Mouse (Mus musculus) frontal cortex, adult 2 months (tissue): ENCODE results near the gene Tec. TPM values are rescaled to one million over a fixed set of nuclear protein-coding genes. Genes with fewer than 3 reads are reported as not detected.

Experiments used
- DNase-seq, 2 experiments: peaks; one replicate each; pipeline ENCODE4 v3.0.0; 2022; ENCODE audit warnings: low spot score in 1 of 2; ENCODE audit errors: extremely low spot score in 1 of 2
- polyA plus RNA-seq: library from polyadenylated mRNA; depleted of rRNA; stranded (reverse); fragments of >200 nt; gene quantifications from 2 replicates; pipeline ENCODE4 v1.2.3, GENCODE M21; 2012

Tec gene
- polyA plus RNA-seq, 1 experiment: 3.2 TPM

DNA sequence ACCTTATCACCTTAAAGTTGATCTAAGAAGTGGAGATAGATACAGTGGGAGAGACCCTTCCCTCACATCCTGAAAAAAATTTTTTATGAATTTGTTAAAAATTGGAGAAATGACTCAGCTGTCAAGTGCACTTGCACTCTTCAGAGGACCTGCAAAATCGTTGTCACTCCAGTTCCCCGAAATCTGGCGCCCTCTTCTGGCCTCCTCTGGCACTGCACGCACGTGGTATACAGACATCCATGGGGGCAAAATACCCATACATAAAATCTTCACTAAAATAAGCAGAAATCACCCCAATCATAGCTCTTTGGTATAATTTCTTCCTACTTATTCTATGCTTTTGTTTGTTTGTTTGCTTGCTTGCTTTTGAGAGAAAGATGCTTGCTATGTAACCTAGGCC, 25.7 kb upstream of the Tec start:
- DNase-seq: no peak

- peak; percentile 21 to 71 for DNase-seq
Measured at GRCm38 (mm10) chr5:72891534-72891933, 23.3 kb upstream of the Tec start.

DNA sequence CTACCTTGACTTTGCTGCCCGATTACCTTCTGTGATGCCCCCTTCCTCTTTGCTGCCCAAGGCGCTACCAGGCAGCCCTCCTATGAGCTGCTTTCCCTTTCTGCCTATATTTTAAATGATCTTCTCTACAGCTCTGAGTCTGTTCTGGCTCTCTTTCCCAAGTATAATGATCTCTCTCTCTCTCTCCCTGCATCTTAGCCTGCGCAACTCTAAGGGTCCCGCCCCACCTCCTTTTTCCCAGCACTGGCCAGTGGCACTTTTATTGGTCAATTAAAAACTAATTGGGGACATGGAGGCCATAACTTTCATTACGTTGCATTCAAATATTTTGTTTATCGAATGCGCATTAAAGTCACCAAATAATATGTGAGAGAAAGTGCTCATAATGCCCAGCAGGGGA, 20.0 kb upstream of the Tec start:
- no peak for DNase-seq

DNA sequence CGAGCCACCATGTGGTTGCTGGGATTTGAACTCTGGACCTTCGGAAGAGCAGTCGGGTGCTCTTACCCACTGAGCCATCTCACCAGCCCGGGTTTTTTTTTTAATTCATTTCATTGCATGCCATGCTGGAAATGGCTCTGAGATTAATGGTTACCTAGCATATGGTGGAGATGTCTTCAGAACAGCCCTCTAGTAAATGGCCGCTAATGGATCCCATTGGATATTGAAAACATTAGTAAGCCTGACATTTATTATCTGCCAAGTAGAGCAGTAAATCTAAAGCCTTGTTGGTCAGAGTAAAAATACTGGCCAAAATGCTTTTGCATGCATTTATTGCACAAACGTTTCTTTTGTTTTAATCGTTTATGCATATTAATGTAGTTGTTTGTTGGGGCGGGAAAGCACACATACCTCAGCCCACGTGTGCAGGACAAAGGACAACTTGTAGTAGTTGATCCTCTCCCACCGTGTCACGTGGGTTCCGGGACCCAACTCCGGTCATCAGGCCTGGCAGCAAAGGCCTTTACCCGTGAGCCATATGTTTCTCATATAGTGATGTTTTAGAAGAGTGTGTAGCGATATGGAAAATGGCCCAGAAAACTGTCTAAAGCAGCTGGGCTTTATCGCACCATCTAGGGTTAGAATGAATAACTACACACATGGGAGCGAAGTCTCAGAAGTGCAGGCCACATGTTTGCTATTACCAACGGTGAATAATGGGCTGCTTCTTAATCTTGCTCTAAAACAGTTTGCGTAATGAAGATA, 18.4 kb upstream of the Tec start:
- no peak for DNase-seq

GRCm38 (mm10) chr5:72883706-72884105, 15.4 kb upstream of the Tec start:
- DNase-seq: no peak

DNA sequence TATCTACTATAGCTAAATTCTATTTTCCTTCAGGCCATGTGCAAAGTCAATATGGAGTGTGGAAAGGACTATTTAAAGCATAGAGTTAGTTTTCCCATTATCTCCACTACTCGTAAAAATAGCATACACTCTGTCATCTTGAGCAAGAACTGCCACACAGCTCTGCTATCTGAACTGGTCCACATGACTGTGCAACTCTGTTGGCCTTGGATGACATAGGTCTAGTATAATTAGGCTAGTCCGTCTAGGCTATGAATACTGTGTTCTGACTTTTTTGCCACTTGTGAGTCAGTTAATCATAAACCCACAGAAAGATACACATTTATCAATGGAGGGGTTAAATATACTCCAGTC, 14.1 kb upstream of the Tec start:
- DNase-seq: peak; percentile 28 to 35

GRCm38 (mm10) chr5:72881748-72882411, 13.6 kb upstream of the Tec start:
- peak in 1 of 2 experiments; percentile 25 for DNase-seq

DNA sequence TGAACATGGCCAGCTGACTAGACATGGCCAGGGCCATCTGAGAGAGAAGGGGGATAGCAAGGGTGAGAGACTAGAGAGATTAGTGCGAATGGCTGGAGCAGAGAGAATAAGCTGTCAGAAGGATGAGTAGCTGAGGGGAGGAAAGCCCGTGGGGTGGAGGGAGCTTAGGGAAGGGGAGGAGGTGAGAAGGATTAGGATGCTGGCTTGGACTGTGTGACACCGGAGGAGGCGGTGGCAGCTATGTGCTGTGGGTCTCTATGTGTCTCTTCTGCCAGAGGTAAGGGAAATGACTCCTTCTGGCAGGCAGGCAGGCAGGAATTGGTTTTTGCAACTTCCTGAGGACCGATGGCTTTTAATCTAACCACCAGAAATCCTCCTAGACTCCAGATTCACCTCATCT, 11.5 kb upstream of the Tec start:
- no peak for DNase-seq

DNA sequence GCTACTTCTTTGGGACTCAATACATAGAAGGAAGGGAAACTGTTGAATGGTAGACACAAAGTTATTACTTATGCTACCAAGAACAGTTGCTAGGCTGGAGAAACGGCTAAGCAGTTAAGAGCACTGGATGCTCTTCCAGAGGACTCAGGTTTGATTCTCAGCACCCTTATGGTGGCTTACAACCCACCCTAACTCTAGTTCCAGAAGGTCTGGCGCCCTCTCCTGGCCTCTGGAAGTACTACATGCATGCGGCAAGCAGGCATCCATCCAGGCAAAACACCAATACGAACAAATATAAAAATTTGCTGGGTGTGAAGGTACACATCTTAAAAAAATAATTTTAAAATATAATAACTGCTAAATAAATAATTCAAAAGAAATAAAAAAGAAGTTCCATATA, 2.8 kb upstream of the Tec start:
- no peak for DNase-seq

DNA sequence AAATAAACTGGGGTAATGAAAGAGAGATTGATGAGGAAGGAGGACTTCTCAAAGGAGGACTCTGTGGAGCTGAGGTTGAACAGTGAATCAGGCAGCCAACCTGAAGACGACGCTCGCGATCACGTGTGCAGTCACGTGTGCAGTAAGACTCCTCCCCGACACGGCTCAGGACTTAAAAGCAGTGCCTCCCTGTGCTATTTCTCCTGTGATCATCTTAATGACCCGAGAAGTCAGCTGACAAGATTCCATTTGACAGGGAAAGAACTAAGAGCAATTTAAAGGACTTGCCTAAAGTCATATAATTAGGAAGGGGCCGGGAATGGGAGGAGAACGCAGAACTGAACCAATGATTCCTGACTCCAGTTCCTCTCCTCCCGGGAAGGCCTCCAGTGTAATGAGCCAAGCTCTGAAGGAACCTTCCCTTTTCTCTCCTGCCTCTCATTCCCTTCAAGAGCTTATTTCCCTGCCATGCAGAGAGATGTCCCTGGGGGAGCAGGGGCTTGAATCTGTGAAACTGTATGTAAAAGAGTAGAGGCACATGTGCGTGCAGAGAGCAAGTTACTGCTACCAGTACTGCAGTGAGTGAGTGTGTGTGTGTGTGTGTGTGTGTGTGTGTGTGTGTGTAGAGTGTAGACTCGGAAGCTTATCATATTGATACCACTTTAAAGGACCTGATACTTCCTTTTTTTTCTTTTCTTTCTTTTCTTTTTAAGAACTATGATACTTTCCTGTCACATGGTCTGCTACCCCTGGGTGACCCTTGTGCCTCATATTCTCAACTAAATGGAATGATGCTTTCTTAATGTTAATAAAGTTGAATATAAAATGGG, 1.7 kb upstream of the Tec start:
- DNase-seq: no peak

- no peak for DNase-seq
Measured at GRCm38 (mm10) chr5:72867036-72867672, 1.1 kb downstream of the Tec start.

- no peak for DNase-seq
Measured at GRCm38 (mm10) chr5:72866260-72866905, 1.9 kb downstream of the Tec start.

DNA sequence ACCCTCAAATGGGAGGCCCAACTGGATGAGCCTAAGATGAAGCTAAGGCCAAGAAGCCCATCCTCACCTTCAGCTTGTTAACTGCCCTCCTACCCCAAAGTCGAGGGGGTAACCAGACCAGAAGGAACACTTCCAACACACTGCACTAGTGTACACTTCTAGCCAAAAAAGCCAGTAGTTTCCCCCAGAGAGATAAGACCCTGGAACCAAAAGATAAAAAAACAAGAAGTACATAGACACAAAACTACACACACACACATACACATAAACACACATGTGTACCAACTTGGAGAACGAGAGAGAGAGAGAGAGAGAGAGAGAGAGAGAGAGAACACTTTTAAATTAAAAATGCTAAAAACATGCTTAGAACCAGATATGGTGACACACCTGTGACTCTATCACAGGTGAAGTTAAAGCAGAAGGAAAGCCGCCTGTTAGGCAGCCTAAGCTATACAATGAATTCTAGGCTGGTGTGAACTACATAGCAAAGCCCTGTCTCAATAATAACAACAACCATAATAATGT, 3.6 kb downstream of the Tec start:
- no peak for DNase-seq

GRCm38 (mm10) chr5:72863166-72863565, 5.1 kb downstream of the Tec start:
- DNase-seq: no peak

DNA sequence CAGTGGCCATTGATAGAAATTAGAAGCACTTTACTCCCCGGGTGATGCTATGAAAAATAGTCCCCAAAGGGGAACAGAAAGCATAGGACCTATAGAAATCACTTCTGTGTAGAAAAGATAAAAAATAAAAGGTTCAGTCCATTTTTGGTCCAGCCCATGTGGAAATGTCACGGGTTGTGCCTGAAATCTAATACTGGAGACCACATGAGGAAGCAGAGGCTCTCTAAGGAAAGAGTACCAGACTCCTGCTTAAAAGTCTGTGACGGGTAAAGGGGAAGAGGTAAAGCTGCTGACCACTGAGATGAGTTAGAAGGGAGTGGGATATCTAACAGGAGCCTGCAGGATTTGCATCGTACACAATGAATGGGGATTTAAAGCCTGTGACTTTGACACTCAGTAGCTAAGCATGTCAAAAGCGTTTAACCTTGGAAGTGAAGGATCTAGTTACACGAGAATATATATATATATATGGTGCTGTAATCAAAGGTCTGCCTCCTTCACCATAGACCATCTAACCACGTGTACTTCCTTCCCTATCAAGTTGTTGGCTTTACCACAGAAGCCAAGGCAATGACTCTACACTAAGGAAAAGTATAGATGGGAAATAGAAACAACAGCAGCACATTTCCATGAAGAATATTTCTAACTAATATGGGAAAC, 6.4 kb downstream of the Tec start:
- no peak for DNase-seq

DNA sequence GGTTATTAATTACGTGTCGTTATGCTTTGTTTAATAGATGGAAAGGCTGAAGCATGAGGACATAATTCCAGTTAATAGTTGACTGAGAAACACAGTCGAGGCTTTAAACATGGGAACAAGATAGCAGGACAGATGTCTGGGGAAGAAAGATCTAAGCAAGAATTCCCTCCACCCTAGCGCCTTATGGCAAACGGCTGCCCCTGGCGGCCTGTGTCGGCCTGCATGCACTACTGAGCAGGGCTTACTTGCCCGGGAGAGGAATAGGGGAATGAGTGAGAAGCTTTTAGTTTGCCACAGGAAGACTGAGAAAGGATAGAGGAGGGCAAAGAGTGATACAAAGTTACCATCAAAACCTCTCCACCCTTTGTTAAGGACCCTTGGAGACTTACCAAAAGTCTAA, 7.4 kb downstream of the Tec start:
- no peak for DNase-seq

- no peak for DNase-seq
Measured at GRCm38 (mm10) chr5:72858306-72858705, 10.0 kb downstream of the Tec start.

GRCm38 (mm10) chr5:72857756-72858155, 10.5 kb downstream of the Tec start:
- no peak for DNase-seq

DNA sequence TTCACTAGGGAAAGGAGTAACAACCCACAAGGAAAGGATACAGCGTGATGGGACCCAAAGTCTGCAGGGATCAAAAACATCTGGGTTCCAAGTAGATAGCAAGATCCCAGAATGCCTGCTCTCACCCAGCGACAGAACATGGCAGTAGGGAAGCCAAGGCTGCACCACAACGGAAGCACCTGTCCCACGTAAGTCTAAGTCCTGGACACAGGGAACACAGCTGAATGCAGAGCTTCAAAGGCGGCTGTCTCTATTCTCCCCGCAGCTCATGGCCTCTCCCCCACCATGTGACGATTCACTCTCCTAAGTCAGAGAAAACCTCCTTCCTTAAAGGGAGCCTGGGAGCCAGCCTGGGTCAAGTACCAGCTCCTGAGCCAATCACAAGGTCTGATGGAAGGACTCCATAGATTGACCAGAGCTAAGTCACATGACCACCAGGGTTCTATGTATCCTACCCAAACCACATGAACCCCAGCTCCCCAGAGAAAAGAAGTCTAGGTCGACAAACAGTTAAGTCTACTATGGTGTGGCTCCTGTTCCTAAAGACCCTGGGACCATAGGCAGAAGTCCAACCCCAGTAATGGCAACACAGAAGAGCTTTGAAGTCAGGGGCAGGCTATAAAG, 11.9 kb downstream of the Tec start:
- DNase-seq: no peak
